Mouse (Mus musculus): ENCODE data around the gene Hoxd8. TPM values are rescaled to one million over a fixed set of nuclear protein-coding genes. Genes with fewer than 3 reads are reported as not detected.
A peak's percentile ranks its signal among the peaks of the same experiment; 100 is the strongest.

The Hoxd8 gene
- polyA plus RNA-seq, 1 experiment from 2014 or later = 1.3 TPM

GRCm38 (mm10) chr2:74698201-74699052 lies 6.0 kb upstream of the Hoxd8 start:
- no peaks in the 10 kb centered on the region for H3K4me1 ChIP-seq (replicated peaks; ENCODE audit: control insufficient read depth, insufficient read depth)
- ATAC-seq (ENCODE audit: low FRiP score, low TSS enrichment) = peak; percentile 41; the same call in 1 of the 2 replicates
- peak overlapping the region; percentile 49 for H3K4me2 ChIP-seq (replicated peaks; ENCODE audit: low read depth)
- H3K9me3 ChIP-seq (ENCODE audit: control insufficient read depth, low read length) = no peaks in the 10 kb centered on the region
- H3K27ac ChIP-seq (replicated peaks) = no peak overlapping the region
- TF ChIP-seq EP300 (optimal IDR thresholded peaks at IDR 0.05) (no peak), CTCF (IDR thresholded peaks at IDR 0.05; ENCODE audit: low read depth) (no peak)
- no peak overlapping the region for H3K9ac ChIP-seq (ENCODE audit: low read length)
- no peaks in the 10 kb centered on the region for H3K36me3 ChIP-seq (ENCODE audit: control insufficient read depth, insufficient read depth, low read length)
- peaks cover 33% of the 10 kb centered on the region for H3K27me3 ChIP-seq (ENCODE audit: control insufficient read depth, insufficient read depth, low read length)
- peak; percentile 23 for DNase-seq (ENCODE audit: low spot score)
- peak overlapping the region; percentile 37 for H3K4me3 ChIP-seq (ENCODE audit: low read depth, low read length)
- under 1% methylated on average over 80 of the region's 86 CpGs for WGBS

GRCm38 (mm10) chr2:74699053-74699430 lies 5.4 kb upstream of the Hoxd8 start:
- H3K36me3 ChIP-seq (ENCODE audit: control insufficient read depth, insufficient read depth, low read length) = no peaks in the 10 kb centered on the region
- 4% methylated on average over 17 of the region's 17 CpGs for WGBS
- H3K27ac ChIP-seq (replicated peaks) = no peak overlapping the region
- H3K9me3 ChIP-seq (ENCODE audit: control insufficient read depth, low read length) = no peaks in the 10 kb centered on the region
- no peaks in the 10 kb centered on the region for H3K4me1 ChIP-seq (replicated peaks; ENCODE audit: control insufficient read depth, insufficient read depth)
- TF ChIP-seq EP300 (optimal IDR thresholded peaks at IDR 0.05) = no peak
- no peak for TF ChIP-seq CTCF (IDR thresholded peaks at IDR 0.05; ENCODE audit: low read depth)
- H3K9ac ChIP-seq (ENCODE audit: low read length) = no peak overlapping the region
- DNase-seq (ENCODE audit: low spot score) (no peak), ATAC-seq (ENCODE audit: low FRiP score, low TSS enrichment) (no peak)
- no peak overlapping the region; the same call in 1 of the 2 replicates for H3K4me3 ChIP-seq (ENCODE audit: low read depth, low read length)
- peak overlapping the region; percentile 49; the same call in 1 of the 2 replicates for H3K4me2 ChIP-seq (replicated peaks; ENCODE audit: low read depth)
- H3K27me3 ChIP-seq (ENCODE audit: control insufficient read depth, insufficient read depth, low read length) = peaks cover 33% of the 10 kb centered on the region

- no peaks in the 10 kb centered on the region for H3K4me1 ChIP-seq (replicated peaks; ENCODE audit: control insufficient read depth, insufficient read depth)
- H3K27me3 ChIP-seq (ENCODE audit: control insufficient read depth, insufficient read depth, low read length) = peaks cover 36% of the 10 kb centered on the region
Observed at GRCm38 (mm10) chr2:74699664-74700545, 4.5 kb upstream of the Hoxd8 start.

GRCm38 (mm10) chr2:74700546-74701112 lies 3.8 kb upstream of the Hoxd8 start:
- TF ChIP-seq EP300 (optimal IDR thresholded peaks at IDR 0.05) (no peak), CTCF (IDR thresholded peaks at IDR 0.05; ENCODE audit: low read depth) (no peak)
- ATAC-seq (ENCODE audit: low FRiP score, low TSS enrichment) = no peak
- Histone ChIP-seq H3K4me2 (replicated peaks; ENCODE audit: low read depth) (no peak overlapping the region), H3K9me3 (ENCODE audit: control insufficient read depth, low read length) (no peaks in the 10 kb centered on the region), H3K4me3 (ENCODE audit: low read depth, low read length) (no peak overlapping the region), H3K36me3 (ENCODE audit: control insufficient read depth, insufficient read depth, low read length) (no peaks in the 10 kb centered on the region), H3K27ac (replicated peaks) (no peak overlapping the region), H3K9ac (ENCODE audit: low read length) (no peak overlapping the region), H3K27me3 (ENCODE audit: control insufficient read depth, insufficient read depth, low read length) (peaks cover 35% of the 10 kb centered on the region), H3K4me1 (replicated peaks; ENCODE audit: control insufficient read depth, insufficient read depth) (no peaks in the 10 kb centered on the region)
- 9% methylated on average over 22 of the region's 22 CpGs for WGBS
- DNase-seq (ENCODE audit: low spot score) = no peak

More at GRCm38 (mm10) chr2:74699664-74700545, 4.5 kb upstream of the Hoxd8 start:
- Histone ChIP-seq H3K9me3 (ENCODE audit: control insufficient read depth, low read length) (no peaks in the 10 kb centered on the region), H3K4me2 (replicated peaks; ENCODE audit: low read depth) (no peak overlapping the region), H3K36me3 (ENCODE audit: control insufficient read depth, insufficient read depth, low read length) (no peaks in the 10 kb centered on the region), H3K4me3 (ENCODE audit: low read depth, low read length) (no peak overlapping the region), H3K9ac (ENCODE audit: low read length) (no peak overlapping the region), H3K27ac (replicated peaks) (no peak overlapping the region)
- no peak for TF ChIP-seq EP300 (optimal IDR thresholded peaks at IDR 0.05)
- TF ChIP-seq CTCF (IDR thresholded peaks at IDR 0.05; ENCODE audit: low read depth) = no peak
- DNase-seq (ENCODE audit: low spot score) (no peak), ATAC-seq (ENCODE audit: low FRiP score, low TSS enrichment) (no peak)
- 8% methylated on average over 23 of the region's 23 CpGs for WGBS

GRCm38 (mm10) chr2:74701949-74702819 lies 2.2 kb upstream of the Hoxd8 start:
- 15% methylated on average over 17 of the region's 17 CpGs for WGBS
- peaks cover 39% of the 10 kb centered on the region for H3K27me3 ChIP-seq (ENCODE audit: control insufficient read depth, insufficient read depth, low read length)
- TF ChIP-seq EP300 (optimal IDR thresholded peaks at IDR 0.05) (no peak), CTCF (IDR thresholded peaks at IDR 0.05; ENCODE audit: low read depth) (peak; percentile 92)
- no peaks in the 10 kb centered on the region for H3K36me3 ChIP-seq (ENCODE audit: control insufficient read depth, insufficient read depth, low read length)
- H3K4me1 ChIP-seq (replicated peaks; ENCODE audit: control insufficient read depth, insufficient read depth) = no peaks in the 10 kb centered on the region
- H3K9me3 ChIP-seq (ENCODE audit: control insufficient read depth, low read length) = no peaks in the 10 kb centered on the region
- peak; percentile 76 for DNase-seq (ENCODE audit: low spot score)
- H3K4me3 ChIP-seq (ENCODE audit: low read depth, low read length) = no peak overlapping the region
- H3K9ac ChIP-seq (ENCODE audit: low read length) = no peak overlapping the region
- ATAC-seq (ENCODE audit: low FRiP score, low TSS enrichment) = no peak
- no peak overlapping the region for H3K4me2 ChIP-seq (replicated peaks; ENCODE audit: low read depth)
- no peak overlapping the region for H3K27ac ChIP-seq (replicated peaks)

All from stomach, postnatal 0 days (tissue).